Mouse (Mus musculus): ENCODE data around the gene Nrarp.
A peak's percentile ranks its signal among the peaks of the same experiment; 100 is the strongest.

Gene Nrarp

DNA sequence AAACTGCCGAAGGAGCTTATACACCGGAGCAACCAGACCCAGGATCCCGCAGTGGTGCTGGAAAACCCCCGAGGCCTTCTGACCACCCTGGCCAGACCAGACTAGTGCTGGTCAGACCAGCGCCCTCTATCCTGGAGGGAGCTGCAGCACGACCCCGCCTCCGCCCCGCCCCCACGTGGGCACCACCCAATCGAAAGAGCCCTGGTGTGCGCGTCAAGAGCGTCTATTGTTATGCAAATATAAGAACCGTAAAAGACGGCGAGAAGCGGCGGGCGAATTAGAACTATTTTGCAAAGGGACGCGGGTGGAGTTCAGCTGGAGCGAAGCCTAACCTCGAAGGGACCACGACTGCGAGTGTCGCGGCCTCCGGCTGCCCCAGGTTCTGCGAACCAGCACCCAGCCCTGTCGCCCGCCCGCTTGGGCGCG, at the start of gene Nrarp:
TSS of gene Nrarp (plus strand) at position 281 of the 426 bp plus-strand sequence.
- peak; percentile 91 for DNase-seq (ENCODE audit: low spot score)

DNA sequence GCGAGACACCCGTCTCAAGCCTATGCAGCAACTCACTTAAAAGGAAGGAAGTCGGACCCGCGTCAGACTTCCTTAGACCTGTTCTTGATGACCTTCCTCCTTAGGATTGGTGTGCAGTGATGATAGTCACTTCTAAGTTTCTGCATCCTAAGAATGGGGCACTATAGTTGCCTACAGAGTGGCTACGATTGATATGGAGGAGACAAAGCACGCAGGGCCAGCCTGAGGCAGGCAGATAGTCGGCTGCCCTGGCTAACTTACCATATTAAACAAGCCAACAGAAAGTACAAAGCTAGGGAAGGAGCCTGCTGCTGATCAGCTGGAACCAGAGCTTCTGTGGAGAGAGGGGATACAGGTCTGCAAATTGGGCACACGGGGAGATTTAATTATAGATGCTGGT, 49.0 kb upstream of the Nrarp start:
- no peak for DNase-seq (ENCODE audit: low spot score)

GRCm38 (mm10) chr2:25137832-25138231, 42.7 kb upstream of the Nrarp start:
- DNase-seq (ENCODE audit: low spot score): no peak

GRCm38 (mm10) chr2:25141185-25141584, 39.4 kb upstream of the Nrarp start:
- DNase-seq (ENCODE audit: low spot score): no peak

DNA sequence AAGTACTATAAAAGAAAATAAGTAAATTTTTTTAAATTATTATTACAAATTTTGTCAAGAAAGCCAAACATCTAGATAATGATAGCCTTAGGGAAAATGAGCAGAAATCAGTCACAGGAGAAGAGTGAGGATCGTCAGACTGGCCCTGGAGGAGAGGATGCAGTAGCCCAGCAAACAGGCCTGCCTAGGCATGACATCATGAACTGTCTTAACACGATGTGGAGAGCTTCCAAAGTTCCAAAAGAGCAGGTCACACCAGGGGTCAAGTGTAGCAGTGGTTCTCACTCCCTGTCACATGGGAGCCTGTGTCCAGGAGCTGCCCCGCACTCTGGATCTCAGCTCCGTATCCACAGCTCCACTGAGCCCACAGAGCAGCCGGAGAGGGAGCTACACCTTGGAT, 38.6 kb upstream of the Nrarp start:
- DNase-seq (ENCODE audit: low spot score): no peak

- no peak for DNase-seq (ENCODE audit: low spot score)
Measured at GRCm38 (mm10) chr2:25145346-25145745, 35.2 kb upstream of the Nrarp start.

DNA sequence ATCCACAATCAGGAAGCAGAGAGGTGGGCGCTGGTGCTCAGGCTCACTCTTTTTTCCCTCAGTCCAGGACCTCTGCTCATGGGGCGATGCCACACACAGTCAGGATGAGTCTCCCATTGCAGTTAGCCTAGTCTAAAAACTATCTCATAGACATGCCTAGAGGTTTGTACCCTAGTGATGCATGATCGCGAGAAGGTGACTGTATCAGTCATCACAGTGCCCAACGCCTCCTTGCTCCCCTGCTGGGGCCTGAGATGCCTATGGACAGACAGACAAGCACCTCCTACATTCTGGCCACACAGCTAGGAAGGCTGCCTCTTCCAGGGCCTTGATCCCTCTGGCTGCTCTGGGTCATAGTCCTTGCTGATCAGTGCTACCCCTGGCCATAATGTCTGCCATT, 33.2 kb upstream of the Nrarp start:
- DNase-seq (ENCODE audit: low spot score): no peak

DNA sequence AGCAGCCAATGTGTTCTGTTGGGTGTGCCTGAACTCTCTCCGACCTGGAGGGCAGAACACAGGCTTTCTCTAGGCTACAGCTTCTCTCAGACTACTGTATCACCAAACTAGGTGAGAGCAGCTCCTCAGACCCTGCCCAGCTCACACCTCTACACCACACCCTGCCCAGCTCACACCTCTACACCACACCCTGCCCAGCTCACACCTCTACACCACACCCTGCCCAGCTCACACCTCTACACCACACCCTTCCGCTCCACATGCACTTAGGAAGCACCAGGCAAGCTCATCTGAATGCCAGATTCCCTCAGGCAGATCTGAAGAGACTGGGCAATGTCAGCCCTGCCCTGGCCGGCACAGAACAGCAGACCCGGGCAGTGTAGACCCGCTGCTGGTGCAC, 32.7 kb upstream of the Nrarp start:
- no peak for DNase-seq (ENCODE audit: low spot score)

DNA sequence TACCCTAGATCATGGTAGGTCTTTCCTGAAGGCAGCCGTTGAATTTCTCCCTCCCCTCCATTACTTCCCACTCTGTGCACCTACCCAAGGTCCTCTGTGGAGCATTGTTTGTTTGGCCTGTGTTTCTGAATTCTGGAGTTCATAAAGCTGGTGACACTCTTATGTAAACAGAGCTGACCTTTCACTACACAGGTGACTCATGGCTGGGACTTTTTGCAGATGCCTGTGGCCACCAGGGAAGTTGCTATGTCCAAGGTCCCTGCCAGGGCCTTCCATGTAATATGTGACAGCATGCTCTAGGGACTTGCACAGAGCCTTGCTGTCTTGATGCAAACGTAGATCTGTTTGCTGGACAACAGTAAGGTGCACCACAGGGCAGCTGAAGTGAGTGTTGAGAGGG, 30.9 kb upstream of the Nrarp start:
- DNase-seq (ENCODE audit: low spot score): no peak

- DNase-seq (ENCODE audit: low spot score): no peak
Measured at GRCm38 (mm10) chr2:25151280-25151956, 29.1 kb upstream of the Nrarp start.

- DNase-seq (ENCODE audit: low spot score): no peak
Measured at GRCm38 (mm10) chr2:25156177-25156576, 24.4 kb upstream of the Nrarp start.

- no peak for DNase-seq (ENCODE audit: low spot score)
Measured at GRCm38 (mm10) chr2:25156990-25157389, 23.6 kb upstream of the Nrarp start.

- no peak for DNase-seq (ENCODE audit: low spot score)
Measured at GRCm38 (mm10) chr2:25157655-25158054, 22.9 kb upstream of the Nrarp start.

DNA sequence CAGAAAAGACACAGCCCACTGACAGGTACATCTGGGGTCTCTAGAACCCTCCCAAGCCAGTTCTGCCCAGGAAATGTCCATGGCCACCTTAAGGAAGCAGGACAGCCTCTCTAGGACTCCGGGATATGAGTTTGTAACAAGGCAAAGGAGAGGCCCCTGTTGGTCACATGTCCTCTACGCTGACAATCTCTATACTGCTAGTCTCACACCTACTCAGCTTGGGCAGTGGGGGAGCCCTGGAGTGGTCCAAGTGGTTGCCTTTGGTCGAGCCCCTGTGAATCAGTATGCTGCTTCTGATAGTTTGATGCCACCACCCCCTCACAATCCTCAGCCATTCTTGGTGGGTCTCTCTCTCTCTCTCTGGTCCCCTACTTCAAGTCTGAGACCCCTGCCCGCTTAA, 13.1 kb upstream of the Nrarp start:
- no peak for DNase-seq (ENCODE audit: low spot score)

DNA sequence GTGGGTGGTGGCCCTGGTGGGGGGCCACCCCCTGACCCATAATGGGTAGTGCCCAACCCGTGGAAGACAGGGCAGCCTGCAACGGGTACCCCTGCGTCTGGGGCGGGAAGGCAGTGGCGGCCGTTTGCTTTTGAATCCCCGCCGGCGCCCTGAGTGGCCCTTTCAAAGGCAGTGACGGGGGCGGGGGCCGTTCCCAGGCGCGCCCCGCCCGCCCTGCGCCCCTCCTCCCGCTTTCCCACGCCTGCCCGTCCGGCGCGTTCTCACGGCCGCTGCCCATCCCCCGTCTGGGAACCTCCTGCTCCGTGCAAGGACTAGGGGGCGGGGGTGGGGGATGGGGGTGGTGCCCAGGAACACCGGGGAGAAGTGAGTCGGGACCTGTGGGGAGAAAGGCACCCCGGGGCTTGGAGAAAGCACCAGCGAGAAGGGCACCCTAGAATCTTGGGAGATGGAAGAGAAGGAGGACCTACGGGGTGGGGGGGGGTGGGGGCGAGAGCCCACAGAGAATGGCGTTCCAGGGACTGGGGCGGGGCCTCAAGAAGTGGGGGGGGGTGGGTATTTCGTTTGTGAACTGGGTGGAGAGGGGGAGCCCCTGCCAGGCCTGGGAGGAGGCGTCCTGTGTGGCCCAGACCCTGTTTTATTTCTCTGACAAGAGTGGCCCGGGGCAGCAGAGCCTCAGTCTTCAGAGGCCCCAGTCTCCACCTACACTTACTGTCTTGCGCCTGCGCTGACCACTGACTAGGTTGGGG, 12.5 kb upstream of the Nrarp start:
- no peak for DNase-seq (ENCODE audit: low spot score)

GRCm38 (mm10) chr2:25168665-25168978, 11.9 kb upstream of the Nrarp start:
- DNase-seq (ENCODE audit: low spot score): no peak

GRCm38 (mm10) chr2:25169778-25170177, 10.8 kb upstream of the Nrarp start:
- DNase-seq (ENCODE audit: low spot score): no peak

- DNase-seq (ENCODE audit: low spot score): no peak
Measured at GRCm38 (mm10) chr2:25170326-25171100, 10.0 kb upstream of the Nrarp start.

- no peak for DNase-seq (ENCODE audit: low spot score)
Measured at GRCm38 (mm10) chr2:25171101-25171768, 9.3 kb upstream of the Nrarp start.

- DNase-seq (ENCODE audit: low spot score): no peak
Measured at GRCm38 (mm10) chr2:25171769-25172153, 8.8 kb upstream of the Nrarp start.

- DNase-seq (ENCODE audit: low spot score): no peak
Measured at GRCm38 (mm10) chr2:25172629-25173028, 7.9 kb upstream of the Nrarp start.

DNA sequence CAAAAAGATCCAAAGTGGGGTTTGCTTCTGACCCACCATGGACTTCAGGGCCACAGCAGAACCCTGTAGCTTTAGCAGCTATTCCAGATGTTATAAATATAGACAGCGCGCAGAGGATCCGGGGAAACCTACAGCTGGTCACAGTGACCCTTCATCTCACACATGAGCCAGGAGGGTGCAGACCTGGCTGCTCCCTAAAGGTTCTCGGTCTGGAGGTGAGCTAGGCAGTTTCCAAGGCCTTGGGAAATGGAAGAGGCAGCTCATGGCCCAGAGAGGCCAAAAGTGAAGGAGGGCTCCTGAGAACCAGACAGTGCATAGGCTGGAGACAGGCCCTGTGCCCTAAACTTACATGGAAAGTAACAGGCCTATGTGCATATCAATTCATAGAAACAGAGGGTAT, 6.7 kb upstream of the Nrarp start:
- no peak for DNase-seq (ENCODE audit: low spot score)

All from left cerebral cortex, adult 11 months (tissue).